Mouse (Mus musculus): ENCODE data around the gene Clca2. TPM values are rescaled to one million over a fixed set of nuclear protein-coding genes. Genes with fewer than 3 reads are reported as not detected.

Gene Clca2
- polyA plus RNA-seq, 1 experiment, result 0.91 TPM

GRCm38 (mm10) chr3:145119425-145119824 lies 20.2 kb upstream of the Clca2 start:
- no peak for DNase-seq
- Histone ChIP-seq H3K4me1 (ENCODE audit: control insufficient read depth, insufficient read depth, low read length) (no peaks in the 10 kb centered on the region), H3K4me3 (replicated peaks; ENCODE audit: extremely low read depth, low read depth, low read length) (no peak overlapping the region)
- TF ChIP-seq CTCF (IDR thresholded peaks at IDR 0.05; ENCODE audit: insufficient read depth, low read length), result no peak
- no peak for TF ChIP-seq POLR2A (IDR thresholded peaks at IDR 0.05; ENCODE audit: borderline replicate concordance, extremely low read depth, low read depth, low read length)
- WGBS, result 65% methylated on average over 7 of the region's 7 CpGs

DNA sequence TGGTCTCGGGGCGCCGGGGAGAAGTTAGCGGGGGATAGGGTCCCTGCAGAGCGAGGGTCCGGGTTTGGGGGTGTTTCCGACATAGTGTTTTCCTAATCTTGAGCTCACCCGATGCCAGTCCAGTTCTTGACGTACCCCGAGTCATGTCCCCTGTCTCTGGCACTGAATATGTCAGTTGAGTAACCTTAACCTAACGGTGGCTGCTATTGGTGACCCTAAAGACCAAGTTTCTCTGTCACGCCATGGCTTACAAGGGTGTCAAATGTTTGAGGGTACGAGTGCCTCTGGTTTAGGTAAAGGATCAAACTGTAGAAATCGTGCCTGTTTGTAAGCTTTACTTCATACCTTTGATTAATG lies 19.7 kb upstream of the Clca2 start:
- WGBS, result 2% methylated on average over 14 of the region's 14 CpGs
- TF ChIP-seq CTCF (IDR thresholded peaks at IDR 0.05; ENCODE audit: insufficient read depth, low read length) (no peak), POLR2A (IDR thresholded peaks at IDR 0.05; ENCODE audit: borderline replicate concordance, extremely low read depth, low read depth, low read length) (no peak)
- peak overlapping the region; percentile 99 for H3K4me3 ChIP-seq (replicated peaks; ENCODE audit: extremely low read depth, low read depth, low read length)
- no peaks in the 10 kb centered on the region for H3K4me1 ChIP-seq (ENCODE audit: control insufficient read depth, insufficient read depth, low read length)
- no peak for DNase-seq

GRCm38 (mm10) chr3:145118254-145119001 lies 19.2 kb upstream of the Clca2 start, which contains the start of gene Odf2l:
Odf2l (plus strand) TSS chr3:145118588.
- WGBS, result under 1% methylated on average over 57 of the region's 57 CpGs
- TF ChIP-seq CTCF (IDR thresholded peaks at IDR 0.05; ENCODE audit: insufficient read depth, low read length) (no peak), POLR2A (IDR thresholded peaks at IDR 0.05; ENCODE audit: borderline replicate concordance, extremely low read depth, low read depth, low read length) (peak; percentile 81; the same call in 1 of the 2 replicates)
- peak; percentile 99 for DNase-seq
- H3K4me1 ChIP-seq (ENCODE audit: control insufficient read depth, insufficient read depth, low read length), result no peaks in the 10 kb centered on the region
- H3K4me3 ChIP-seq (replicated peaks; ENCODE audit: extremely low read depth, low read depth, low read length), result peak within 1 kb of the TSS; percentile 99

- no peak for DNase-seq
- no peaks in the 10 kb centered on the region for H3K4me1 ChIP-seq (ENCODE audit: control insufficient read depth, insufficient read depth, low read length)
- WGBS, result 77% methylated on average over 10 of the region's 10 CpGs
- H3K4me3 ChIP-seq (replicated peaks; ENCODE audit: extremely low read depth, low read depth, low read length), result no peak overlapping the region
- TF ChIP-seq CTCF (IDR thresholded peaks at IDR 0.05; ENCODE audit: insufficient read depth, low read length), result no peak
- no peak for TF ChIP-seq POLR2A (IDR thresholded peaks at IDR 0.05; ENCODE audit: borderline replicate concordance, extremely low read depth, low read depth, low read length)
Measured at GRCm38 (mm10) chr3:145117637-145118036, 18.4 kb upstream of the Clca2 start.

- no peak for DNase-seq
- WGBS, result 96% methylated on average over 2 of the region's 2 CpGs
- Histone ChIP-seq H3K4me3 (replicated peaks; ENCODE audit: extremely low read depth, low read depth, low read length) (no peak overlapping the region), H3K4me1 (ENCODE audit: control insufficient read depth, insufficient read depth, low read length) (no peaks in the 10 kb centered on the region)
- no peak for TF ChIP-seq POLR2A (IDR thresholded peaks at IDR 0.05; ENCODE audit: borderline replicate concordance, extremely low read depth, low read depth, low read length)
- no peak for TF ChIP-seq CTCF (IDR thresholded peaks at IDR 0.05; ENCODE audit: insufficient read depth, low read length)
Measured at GRCm38 (mm10) chr3:145115169-145115568, 15.9 kb upstream of the Clca2 start.

- Histone ChIP-seq H3K4me1 (ENCODE audit: control insufficient read depth, insufficient read depth, low read length) (peaks cover 4% of the 10 kb centered on the region), H3K4me3 (replicated peaks; ENCODE audit: extremely low read depth, low read depth, low read length) (no peak overlapping the region)
- DNase-seq, result no peak
- WGBS, result 60% methylated on average over 5 of the region's 5 CpGs
- TF ChIP-seq POLR2A (IDR thresholded peaks at IDR 0.05; ENCODE audit: borderline replicate concordance, extremely low read depth, low read depth, low read length), result no peak
- no peak for TF ChIP-seq CTCF (IDR thresholded peaks at IDR 0.05; ENCODE audit: insufficient read depth, low read length)
Measured at GRCm38 (mm10) chr3:145105773-145106504, 6.7 kb upstream of the Clca2 start.

- WGBS, result 42% methylated on average over 5 of the region's 5 CpGs
- no peak for TF ChIP-seq POLR2A (IDR thresholded peaks at IDR 0.05; ENCODE audit: borderline replicate concordance, extremely low read depth, low read depth, low read length)
- no peak for TF ChIP-seq CTCF (IDR thresholded peaks at IDR 0.05; ENCODE audit: insufficient read depth, low read length)
- peaks cover 4% of the 10 kb centered on the region for H3K4me1 ChIP-seq (ENCODE audit: control insufficient read depth, insufficient read depth, low read length)
- no peak overlapping the region for H3K4me3 ChIP-seq (replicated peaks; ENCODE audit: extremely low read depth, low read depth, low read length)
- no peak for DNase-seq
Measured at GRCm38 (mm10) chr3:145105076-145105772, 6.0 kb upstream of the Clca2 start.

- no peak for DNase-seq
- WGBS, result 65% methylated on average over 5 of the region's 5 CpGs
Measured at GRCm38 (mm10) chr3:145103770-145104169, 4.5 kb upstream of the Clca2 start.

GRCm38 (mm10) chr3:145103321-145103720 lies 4.1 kb upstream of the Clca2 start:
- TF ChIP-seq CTCF (IDR thresholded peaks at IDR 0.05; ENCODE audit: insufficient read depth, low read length) (no peak), POLR2A (IDR thresholded peaks at IDR 0.05; ENCODE audit: borderline replicate concordance, extremely low read depth, low read depth, low read length) (no peak)
- peaks cover 4% of the 10 kb centered on the region for H3K4me1 ChIP-seq (ENCODE audit: control insufficient read depth, insufficient read depth, low read length)
- DNase-seq, result no peak
- H3K4me3 ChIP-seq (replicated peaks; ENCODE audit: extremely low read depth, low read depth, low read length), result no peak overlapping the region
- WGBS, result 63% methylated on average over 2 of the region's 2 CpGs

More at GRCm38 (mm10) chr3:145103770-145104169, 4.5 kb upstream of the Clca2 start:
- peaks cover 4% of the 10 kb centered on the region for H3K4me1 ChIP-seq (ENCODE audit: control insufficient read depth, insufficient read depth, low read length)
- TF ChIP-seq POLR2A (IDR thresholded peaks at IDR 0.05; ENCODE audit: borderline replicate concordance, extremely low read depth, low read depth, low read length), result no peak
- H3K4me3 ChIP-seq (replicated peaks; ENCODE audit: extremely low read depth, low read depth, low read length), result no peak overlapping the region

Data from lung, adult 2 months (tissue).